Mouse (Mus musculus): ENCODE data around the gene B4galnt3.

Gene B4galnt3

DNA sequence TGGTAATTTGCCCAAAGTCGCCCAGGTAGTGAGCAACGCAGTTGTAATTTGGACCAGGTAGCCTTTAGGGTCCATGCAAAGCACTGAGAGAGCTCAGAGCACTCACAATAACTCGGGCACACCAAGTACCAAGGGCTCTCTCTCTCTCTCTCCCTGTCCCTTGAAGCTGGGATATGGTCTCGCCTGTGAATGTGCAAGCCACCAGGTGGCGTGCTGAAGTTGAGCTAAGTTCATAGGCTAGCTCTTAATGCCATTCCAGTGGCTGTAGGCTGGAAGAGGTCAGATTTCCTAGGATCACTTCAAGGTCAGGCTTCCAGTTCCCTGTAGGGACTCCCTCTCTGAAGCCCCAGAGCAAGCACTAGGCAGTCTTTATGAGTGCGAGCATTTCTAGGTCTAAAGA lies 71.7 kb downstream of the B4galnt3 start:
- no peak for DNase-seq (ENCODE audit: low read depth in 1 of 2, low spot score in 2 of 2)

GRCm38 (mm10) chr6:120219281-120219680 lies 75.1 kb downstream of the B4galnt3 start:
- DNase-seq (ENCODE audit: low read depth in 1 of 2, low spot score in 2 of 2) = no peak

DNA sequence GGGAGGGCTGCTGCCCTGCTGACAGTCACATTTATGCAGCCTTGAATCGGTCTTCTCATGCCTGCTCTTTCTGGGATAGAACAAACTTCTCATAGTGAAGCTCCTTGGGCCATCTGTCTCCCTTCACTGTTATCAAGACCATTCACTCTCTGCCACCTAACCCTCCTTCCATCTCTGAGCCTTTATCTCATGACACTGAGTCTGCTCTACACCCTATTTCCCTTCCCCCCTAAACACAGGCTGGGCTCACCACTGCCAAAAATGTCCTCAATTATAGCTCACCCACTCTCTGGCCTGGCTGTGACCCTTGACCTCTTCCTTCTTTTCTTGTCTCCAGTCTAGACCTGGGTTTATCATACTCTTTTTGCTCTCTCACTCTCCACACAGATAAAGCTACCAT lies 77.7 kb downstream of the B4galnt3 start:
- no peak for DNase-seq (ENCODE audit: low read depth in 1 of 2, low spot score in 2 of 2)

DNA sequence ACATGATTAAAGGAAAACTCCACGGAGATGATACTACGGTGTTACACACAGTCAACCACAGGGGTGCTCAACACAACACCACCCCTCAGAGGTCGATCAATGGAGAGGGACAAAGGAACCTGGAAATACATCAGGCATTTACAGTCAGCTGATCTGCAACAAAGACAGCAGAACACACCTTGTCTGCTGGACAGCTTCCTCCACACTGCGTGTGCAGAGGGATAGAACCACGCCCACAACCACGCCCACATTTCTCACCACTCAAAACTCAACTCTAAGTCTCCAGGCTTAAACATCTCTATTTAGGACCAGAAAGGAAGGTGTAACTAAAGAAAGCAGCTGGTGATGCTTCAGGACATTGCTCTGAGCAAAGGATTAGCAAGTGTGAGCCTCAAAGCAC lies 82.8 kb downstream of the B4galnt3 start:
- DNase-seq (ENCODE audit: low read depth in 1 of 2, low spot score in 2 of 2) = no peak

GRCm38 (mm10) chr6:120206586-120206985 lies 87.8 kb downstream of the B4galnt3 start:
- no peak for DNase-seq (ENCODE audit: low read depth in 1 of 2, low spot score in 2 of 2)

GRCm38 (mm10) chr6:120202406-120202805 lies 92.0 kb downstream of the B4galnt3 start:
- no peak for DNase-seq (ENCODE audit: low read depth in 1 of 2, low spot score in 2 of 2)

- DNase-seq (ENCODE audit: low read depth in 1 of 2, low spot score in 2 of 2) = no peak
Observed at GRCm38 (mm10) chr6:120201956-120202355, 92.4 kb downstream of the B4galnt3 start.

DNA sequence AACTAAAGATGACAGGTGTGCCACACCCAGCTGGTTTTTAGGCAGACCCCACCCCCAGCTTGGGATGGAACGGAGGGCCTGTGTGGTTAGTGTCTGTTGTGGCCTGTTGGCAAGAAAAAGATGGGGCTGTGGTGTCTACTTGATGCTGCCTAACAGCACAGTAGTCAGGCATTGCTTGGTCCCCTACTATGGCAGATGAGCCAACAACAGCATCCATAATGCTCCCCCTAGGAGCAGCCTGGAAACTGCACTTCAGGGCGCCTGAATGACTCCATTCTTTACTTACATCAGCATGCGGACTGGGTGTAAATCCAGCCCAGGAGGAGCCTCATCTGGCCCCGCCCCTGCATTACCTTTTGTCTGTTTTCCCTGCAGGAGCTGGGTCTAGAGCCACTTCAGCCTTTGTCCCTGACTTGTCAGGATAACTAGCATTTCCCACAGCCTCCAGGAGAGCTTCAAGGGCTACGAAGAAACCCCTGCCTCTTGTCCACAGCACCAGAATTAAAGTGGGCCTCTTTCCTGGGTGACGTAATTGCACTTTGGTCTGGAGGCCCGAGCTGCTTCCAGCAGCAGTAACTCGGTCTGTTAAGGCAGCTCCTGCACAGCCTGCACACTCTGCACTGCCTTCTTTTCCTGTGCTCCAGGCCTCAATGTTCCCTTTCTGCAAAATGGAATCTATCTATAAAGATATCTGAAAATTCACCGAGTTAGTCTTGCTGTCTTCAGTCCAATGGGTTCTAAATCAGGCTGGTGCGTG lies 94.5 kb downstream of the B4galnt3 start:
- no peak for DNase-seq (ENCODE audit: low read depth in 1 of 2, low spot score in 2 of 2)

DNA sequence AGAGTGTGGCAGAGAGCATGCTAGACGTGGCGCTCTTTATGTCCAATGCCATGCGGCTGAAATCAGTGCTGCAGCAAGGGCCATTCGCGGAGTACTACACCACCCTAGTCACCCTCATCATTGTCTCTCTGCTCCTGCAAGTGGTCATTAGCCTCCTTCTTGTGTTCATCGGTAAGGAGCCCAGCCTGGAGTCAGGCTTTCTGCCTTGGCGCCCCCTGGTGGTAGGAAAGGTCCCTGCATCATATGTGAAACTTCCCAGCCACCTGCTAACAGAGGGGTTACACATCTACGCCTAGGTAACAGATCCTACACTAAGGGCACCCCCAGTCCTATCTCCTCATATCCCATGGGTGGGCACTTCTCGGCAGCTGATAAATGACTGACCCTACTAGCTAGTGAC lies 96.4 kb downstream of the B4galnt3 start:
- peak in 1 of 2 experiments; percentile 59 for DNase-seq (ENCODE audit: low read depth in 1 of 2, low spot score in 2 of 2)

DNA sequence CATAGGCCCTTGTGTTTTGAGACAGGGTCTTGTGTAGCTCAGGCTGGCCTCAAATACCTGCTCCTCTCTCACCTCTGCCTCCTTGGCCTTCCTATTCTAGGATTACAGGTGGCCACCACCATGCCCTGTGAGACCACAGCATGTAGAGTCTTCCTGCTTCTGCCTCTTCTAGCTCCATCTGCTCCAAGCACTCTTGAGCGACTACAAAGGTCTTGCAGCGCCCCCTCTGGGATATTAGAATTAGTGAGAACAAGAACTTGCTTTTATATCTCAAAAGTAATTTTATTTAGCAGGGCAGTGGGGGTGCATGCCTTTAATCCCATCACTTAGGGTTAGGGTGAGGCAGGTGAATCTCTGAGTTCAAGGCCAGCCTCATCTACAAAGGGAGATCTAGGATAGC lies 97.5 kb downstream of the B4galnt3 start:
- DNase-seq (ENCODE audit: low read depth in 1 of 2, low spot score in 2 of 2) = no peak

- no peak for DNase-seq (ENCODE audit: low read depth in 1 of 2, low spot score in 2 of 2)
Observed at GRCm38 (mm10) chr6:120194963-120195362, 99.4 kb downstream of the B4galnt3 start.

DNA sequence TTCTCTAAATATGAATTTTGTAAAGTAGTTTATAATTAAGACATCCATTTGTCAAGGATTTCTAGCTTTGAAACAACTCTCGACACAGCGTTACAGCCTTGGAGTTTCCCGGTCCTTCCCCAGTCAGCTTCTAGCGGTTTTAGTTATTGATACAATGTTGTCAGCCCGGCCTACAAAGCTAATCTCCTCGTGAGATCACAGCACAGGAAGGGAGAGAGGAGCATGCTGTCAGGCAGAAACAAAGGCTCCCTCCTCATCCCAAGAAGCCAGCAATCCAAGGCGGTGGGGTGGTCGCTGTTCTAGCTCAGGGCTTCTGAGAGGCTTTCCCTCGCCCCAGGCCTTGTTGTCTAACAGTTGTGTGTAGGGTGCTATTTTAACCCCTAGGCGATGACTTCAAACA lies 100.1 kb downstream of the B4galnt3 start:
- DNase-seq (ENCODE audit: low read depth in 1 of 2, low spot score in 2 of 2) = no peak

GRCm38 (mm10) chr6:120193793-120194192 lies 100.6 kb downstream of the B4galnt3 start:
- no peak for DNase-seq (ENCODE audit: low read depth in 1 of 2, low spot score in 2 of 2)

DNA sequence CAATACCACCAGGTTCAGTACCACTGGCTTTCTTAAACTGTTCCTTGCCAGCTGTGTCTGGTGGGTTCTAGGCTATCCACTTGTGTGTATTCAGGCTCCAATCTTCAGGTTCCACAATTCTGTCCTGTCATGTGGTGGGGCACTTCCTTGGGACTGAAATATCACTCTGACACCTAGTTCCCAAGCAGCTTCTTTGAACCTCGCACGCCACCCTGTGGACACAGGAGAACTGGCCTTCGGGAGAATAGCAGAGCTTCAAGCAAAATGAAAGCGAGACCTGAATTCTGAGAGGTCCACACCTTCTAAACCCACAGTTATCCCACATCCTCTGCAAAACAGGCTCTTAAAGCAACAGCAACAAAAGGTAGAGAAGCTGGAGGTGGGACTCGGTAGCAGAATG lies 101.2 kb downstream of the B4galnt3 start:
- DNase-seq (ENCODE audit: low read depth in 1 of 2, low spot score in 2 of 2) = peak; percentile 57 to 67

DNA sequence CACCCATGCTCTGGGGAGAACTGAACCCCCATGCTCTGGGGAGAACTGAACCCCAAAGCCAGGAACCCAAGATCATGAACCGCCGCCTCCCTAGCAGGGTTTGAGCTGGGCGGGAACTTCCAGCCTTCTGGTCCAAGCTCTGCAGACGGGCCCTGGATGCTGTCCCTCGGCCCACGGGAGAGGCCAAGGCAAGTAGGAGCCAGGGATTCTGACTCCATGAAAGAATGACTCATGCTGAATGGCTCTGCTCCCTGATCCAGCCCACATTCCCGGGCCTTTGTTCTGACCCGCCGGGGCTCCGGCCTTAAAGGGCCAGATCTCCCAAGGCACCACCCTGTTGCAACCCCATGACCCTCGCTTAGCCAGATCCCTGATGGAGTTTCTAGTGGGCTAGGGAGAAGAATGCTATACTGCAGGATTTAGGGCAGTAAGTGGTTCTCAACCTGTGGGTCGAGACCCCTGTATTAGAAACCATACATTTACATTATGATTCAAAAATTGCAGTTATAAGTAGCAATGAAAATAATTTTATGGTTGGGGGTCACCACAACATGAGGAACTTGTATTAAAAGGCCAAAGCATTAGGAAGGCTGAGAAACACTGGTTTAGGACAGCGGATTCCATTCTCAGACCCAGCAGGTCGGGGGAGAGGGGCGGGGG lies 102.0 kb downstream of the B4galnt3 start:
- DNase-seq (ENCODE audit: low read depth in 1 of 2, low spot score in 2 of 2) = no peak

DNA sequence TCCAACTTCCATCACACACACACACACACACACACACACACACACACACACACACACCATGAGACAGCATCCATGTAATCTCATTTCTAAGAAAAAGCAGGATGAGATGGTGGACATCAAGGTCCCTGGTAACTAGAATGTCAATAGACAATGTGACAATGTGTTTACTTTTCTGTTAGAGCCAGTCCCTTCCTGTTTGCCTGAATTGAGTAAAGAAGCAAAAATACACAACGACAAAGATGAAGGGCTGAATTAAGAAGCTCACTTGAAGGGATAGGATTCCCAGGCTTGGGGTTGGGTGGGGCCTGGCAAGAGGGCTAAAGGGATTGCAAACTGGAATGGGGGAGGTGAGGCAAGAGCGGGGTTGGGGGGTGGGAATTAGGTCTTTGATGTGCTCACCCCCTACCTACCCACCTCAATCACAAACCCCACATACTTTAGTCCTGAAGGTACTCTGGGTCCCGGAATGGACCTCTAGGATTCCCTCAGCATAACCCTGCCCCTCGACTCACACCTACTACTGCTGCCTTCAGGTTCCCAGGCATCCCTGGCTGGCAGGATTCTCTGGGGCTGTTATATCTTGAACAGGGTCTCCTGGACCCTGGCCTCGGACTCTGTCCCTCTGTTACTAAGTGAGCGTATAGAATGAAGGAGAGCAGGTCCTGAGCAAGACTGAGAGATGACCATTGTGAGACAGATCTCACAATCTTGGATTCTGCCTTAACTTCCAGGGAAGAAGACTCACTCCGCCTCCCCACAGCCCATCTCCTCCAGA lies 102.8 kb downstream of the B4galnt3 start:
- DNase-seq (ENCODE audit: low read depth in 1 of 2, low spot score in 2 of 2) = no peak

- no peak for DNase-seq (ENCODE audit: low read depth in 1 of 2, low spot score in 2 of 2)
Observed at GRCm38 (mm10) chr6:120190912-120191311, 103.4 kb downstream of the B4galnt3 start.

DNA sequence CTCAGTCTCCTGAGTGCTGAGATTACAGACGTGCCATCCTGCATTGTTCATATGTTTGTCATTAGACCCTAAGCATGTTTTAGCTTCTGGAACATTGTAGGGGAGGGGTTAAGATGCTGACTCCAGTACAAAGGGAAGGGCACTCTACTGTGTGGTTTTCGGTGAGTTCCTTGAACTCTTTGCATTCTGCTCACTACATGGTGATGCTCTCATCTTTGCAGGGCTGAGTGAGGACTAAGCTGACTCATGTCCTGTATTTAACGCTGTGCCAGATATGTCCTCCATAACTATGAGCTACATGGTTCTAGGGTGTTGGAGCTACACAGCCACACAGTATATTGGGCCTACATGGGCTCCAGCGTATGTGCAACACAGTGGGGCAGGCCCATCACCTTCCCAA lies 104.0 kb downstream of the B4galnt3 start:
- DNase-seq (ENCODE audit: low read depth in 1 of 2, low spot score in 2 of 2) = no peak

GRCm38 (mm10) chr6:120189287-120189686 lies 105.1 kb downstream of the B4galnt3 start:
- peak in 1 of 2 experiments; percentile 29 for DNase-seq (ENCODE audit: low read depth in 1 of 2, low spot score in 2 of 2)

DNA sequence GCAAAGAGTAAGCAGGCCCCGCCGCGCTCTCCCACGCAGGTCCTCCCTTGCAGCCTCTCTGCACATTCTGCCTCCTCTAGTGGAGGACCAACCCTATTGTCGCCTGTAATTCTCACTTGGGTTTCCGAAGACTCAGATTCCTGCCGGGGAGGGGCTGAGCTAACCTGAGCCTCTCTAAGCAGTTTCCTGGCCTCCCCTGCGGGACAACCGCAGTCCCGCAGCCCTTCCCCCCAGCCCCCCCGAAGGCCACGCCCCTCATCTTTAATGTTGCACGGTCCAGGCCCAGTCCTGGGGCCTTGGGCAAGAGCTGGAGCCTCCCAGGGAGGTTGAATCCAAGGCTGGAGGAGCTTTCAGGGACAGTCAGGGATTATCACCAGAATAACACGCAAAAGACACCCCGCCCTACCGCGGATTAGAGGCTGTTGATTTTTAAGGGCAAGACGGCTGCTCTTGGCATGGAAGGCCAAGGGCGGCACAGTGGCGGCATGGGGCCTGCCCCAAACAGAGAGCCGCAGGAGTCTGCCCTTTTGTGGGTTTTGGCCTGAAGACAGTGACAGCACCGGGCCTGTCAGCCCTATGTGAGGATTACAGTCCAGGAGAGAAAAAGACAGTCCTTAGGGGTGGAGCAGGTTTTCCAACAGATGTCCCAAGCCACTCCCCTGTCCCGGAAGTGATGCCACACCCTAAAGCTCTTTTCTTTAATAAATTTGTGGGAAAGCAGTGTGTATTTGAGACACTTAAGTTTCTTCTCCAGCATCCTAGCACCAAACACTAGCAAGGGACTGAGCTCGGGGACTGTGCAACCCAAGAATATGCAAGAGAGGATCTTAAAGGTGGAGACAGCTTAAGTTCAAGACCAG lies 105.8 kb downstream of the B4galnt3 start:
- DNase-seq (ENCODE audit: low read depth in 1 of 2, low spot score in 2 of 2) = no peak

- DNase-seq (ENCODE audit: low read depth in 1 of 2, low spot score in 2 of 2) = peak in 1 of 2 experiments; percentile 60
Observed at GRCm38 (mm10) chr6:120187587-120188176, 106.7 kb downstream of the B4galnt3 start.
